Mouse (Mus musculus) heart, postnatal 14 days (tissue): ENCODE measurements at regions not wholly inside any gene's neighbourhood (a gene's known extent, or its start where the extent isn't known, plus 50 kb on each side); places are given as distances from the start of the nearest gene placed in this dataset.

Source experiments
- DNase-seq, 2 experiments: peaks; one replicate each; pipeline ENCODE4 v3.0.0; 2021 to 2022
- intact Hi-C: fragments of 180-260 bp; cut with DNase I; formaldehyde crosslinking; loops from one replicate; pipeline ENCODE4 v1.15.1; 2025

GRCm38 (mm10) chr16:76232680-76233079, 140.9 kb downstream of the Nrip1 start:
- intact Hi-C loops = loop anchor here (5.0 kb wide), 1 partner anchor 50 kb away; no protein-coding TSS in a partner anchor
- DNase-seq = no peak

DNA sequence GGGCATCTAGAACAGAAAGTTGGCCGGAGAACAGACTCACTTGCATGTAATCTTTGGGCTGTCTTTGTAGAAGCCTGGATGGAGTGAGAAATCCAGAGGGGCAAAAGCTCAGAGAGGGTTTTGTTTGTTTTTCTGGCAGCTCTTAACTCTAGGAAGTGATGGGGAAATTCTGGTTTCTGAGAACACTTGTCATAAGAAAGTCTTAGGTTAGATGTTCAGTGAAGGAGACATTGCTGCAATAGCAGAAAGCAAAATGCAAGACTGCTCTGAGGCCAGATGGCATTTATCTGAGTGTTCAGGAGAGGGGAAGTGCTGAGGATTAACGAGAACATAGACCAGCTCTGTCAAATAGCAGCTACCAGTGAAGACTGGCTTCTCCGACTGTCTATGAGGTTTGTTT, 141.5 kb downstream of the Nrip1 start:
- no peak for DNase-seq
- intact Hi-C loops = loop anchor here (5.0 kb wide), 1 partner anchor 50 kb away; no protein-coding TSS in a partner anchor

DNA sequence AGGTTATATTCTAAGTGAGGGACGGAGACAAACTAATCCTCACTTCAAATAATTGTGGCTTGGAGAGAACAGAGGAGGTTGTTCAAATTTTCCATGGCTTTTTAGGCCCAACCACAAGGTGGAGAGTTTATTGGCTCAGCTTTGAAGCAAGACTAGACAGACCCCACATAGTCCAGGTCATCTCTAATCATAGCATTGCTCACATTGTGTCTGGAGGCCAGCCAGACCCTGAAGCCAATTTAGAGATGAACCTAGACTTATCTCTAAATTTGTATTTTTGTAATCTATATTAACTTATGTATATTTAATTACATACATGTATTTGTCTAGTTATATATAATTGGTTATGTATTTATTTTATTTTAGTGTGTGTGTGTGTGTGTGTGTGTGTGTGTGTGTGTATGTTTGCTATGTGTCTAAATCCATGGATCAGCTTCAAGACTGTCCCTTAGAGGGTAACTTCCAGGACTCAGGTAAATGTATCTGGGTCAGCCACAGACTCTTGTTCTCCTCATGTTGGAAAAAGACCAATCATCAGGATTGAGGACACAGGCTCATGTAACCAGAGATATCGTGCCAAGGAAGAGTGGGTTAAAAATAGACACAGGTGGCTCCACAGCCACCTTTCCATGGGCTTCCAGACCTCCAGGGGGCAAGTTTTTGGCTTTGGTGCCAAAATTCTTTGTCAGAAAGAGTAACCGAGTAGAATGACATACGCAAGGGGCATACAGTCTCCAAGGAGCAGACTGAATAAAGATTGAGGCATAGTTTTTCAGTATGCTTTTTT, 142.9 kb downstream of the Nrip1 start:
- DNase-seq = no peak
- intact Hi-C loops = loop anchor here (5.0 kb wide), 1 partner anchor 52 kb away; no protein-coding TSS in a partner anchor

GRCm38 (mm10) chr16:76228451-76228850, 145.2 kb downstream of the Nrip1 start:
- intact Hi-C loops = no loop called here
- DNase-seq = no peak

GRCm38 (mm10) chr16:76226446-76226845, 147.2 kb downstream of the Nrip1 start:
- intact Hi-C loops = no loop called here
- peak in 1 of 2 experiments; percentile 16 for DNase-seq

DNA sequence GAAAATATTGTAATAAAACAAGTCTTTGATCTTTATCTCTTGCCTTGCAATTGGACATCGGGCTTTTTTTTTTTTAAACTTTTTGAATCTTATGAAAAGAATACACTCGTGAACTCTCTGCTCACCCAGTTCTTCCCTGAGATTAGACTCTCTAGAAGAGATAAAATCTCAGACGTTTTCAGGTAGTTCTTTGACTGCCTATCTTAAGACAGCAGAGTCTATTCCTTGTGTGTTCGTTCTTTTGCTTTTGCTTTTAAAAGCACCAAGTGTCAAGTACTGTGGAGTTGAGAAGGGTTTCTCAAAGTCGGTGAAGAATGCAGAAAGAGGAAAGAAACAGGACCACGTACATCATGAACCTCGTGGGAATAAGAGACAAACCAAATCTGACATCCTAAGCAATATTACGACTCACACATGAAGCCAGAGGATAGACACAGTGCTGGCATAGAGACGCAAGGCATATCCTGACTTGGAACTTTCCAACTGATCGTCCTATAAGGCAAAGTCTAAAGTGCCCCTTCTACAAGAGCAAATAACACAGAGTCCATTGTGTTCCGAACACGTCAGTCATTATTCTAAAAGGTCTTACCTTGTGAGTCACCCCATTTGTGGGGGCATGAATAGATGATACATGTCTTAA, 147.9 kb downstream of the Nrip1 start:
- DNase-seq = no peak
- intact Hi-C loops = no loop called here

DNA sequence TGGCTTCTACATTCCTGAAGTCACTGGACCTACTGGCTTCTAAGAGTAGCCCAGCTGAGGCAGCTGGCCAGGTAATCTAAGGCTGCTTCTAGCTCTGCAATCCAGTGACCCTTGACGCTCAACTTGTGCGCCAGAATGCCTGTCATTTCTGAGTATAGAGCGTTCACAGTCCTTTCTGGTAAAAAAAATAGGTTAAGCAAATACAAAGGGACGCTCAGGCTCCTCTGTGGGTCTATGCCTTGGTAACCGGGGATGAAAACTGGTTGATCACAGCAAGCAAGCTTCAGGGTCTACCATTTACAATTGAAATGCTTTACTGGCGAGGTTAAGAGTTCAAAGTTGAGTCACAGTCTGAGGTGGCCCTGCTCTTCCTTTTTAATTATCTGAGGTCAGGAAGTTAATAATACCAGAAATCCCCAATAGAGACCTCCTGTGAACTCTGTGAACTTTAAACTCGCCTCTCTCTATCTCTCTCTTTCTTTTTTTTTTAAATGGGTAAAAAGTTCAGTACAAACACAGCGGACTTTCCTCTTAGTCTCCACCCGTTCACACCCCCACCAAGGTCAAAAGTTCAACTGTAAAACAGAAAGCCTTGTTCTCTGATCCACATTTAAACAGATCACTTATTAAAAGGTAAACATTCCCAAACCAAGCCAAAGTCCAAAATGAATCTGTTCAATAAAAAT, 148.6 kb downstream of the Nrip1 start:
- intact Hi-C loops = no loop called here
- no peak for DNase-seq

- no peak for DNase-seq
- intact Hi-C loops = no loop called here
These were observed 149.9 kb downstream of the Nrip1 start for GRCm38 (mm10) chr16:76223716-76224115.

GRCm38 (mm10) chr16:76222960-76223359, 150.7 kb downstream of the Nrip1 start:
- DNase-seq = no peak
- intact Hi-C loops = no loop called here

DNA sequence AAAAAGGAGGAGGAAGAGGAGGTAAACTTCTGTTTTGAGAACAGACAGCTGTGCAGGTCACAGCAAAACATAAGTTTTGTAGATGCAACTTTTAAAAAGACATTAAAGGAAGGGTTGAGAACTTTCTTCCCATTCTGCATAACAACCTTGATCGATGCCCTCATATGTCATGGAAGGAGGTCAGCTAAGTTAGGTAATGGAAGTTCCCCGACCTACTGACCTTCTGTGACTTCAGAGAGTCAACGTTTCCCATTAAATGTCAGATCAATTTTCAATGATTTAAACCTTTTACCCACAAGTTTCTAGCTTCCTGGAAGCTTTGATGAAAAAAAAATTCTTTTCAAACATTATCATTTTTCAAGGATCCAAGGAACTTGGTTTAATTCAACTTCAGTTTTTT, 153.2 kb downstream of the Nrip1 start:
- DNase-seq = no peak
- intact Hi-C loops = no loop called here

DNA sequence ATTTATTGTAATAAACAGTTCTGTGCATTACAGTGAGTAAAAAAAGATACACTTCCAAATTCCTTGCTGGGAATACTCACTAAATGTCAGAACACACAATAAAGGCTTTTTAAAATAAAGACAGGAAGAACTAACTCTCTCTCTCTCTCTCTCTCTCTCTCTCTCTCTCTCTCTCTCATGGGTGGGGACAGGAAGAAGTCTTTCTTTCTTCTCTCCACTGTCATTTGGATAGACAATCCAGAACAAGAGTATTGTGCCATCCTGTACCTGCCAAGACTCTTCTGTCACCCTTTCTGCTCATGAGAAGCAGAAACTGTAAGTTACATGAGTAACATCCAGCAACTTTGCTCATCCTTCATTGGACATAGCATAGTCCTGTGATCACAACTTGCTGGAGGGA, 154.4 kb downstream of the Nrip1 start:
- no peak for DNase-seq
- intact Hi-C loops = no loop called here

GRCm38 (mm10) chr16:76218310-76219170, 155.1 kb downstream of the Nrip1 start:
- no peak for DNase-seq
- intact Hi-C loops = no loop called here

GRCm38 (mm10) chr16:76216184-76216583, 157.4 kb downstream of the Nrip1 start:
- DNase-seq = no peak
- intact Hi-C loops = no loop called here

DNA sequence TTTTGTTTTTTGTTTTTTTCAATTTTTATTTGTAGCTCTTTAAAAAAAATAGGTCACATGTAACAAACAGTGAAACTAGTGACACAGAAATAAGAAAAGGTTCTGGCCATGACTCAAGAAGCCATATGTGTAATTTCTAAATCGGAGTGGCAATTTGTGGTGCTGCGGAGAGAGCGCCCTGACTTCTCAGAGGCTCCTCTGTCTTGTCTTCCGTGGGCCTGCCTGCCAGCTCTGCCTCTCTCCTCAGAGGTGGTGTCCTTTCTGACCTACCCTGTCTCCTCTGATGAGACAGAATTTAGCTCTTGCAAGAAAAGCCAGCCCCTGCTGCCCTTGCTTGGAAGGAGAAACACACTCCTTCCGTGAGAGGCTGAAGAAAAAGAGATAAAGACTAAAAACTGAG, 158.1 kb downstream of the Nrip1 start:
- intact Hi-C loops = no loop called here
- no peak for DNase-seq

DNA sequence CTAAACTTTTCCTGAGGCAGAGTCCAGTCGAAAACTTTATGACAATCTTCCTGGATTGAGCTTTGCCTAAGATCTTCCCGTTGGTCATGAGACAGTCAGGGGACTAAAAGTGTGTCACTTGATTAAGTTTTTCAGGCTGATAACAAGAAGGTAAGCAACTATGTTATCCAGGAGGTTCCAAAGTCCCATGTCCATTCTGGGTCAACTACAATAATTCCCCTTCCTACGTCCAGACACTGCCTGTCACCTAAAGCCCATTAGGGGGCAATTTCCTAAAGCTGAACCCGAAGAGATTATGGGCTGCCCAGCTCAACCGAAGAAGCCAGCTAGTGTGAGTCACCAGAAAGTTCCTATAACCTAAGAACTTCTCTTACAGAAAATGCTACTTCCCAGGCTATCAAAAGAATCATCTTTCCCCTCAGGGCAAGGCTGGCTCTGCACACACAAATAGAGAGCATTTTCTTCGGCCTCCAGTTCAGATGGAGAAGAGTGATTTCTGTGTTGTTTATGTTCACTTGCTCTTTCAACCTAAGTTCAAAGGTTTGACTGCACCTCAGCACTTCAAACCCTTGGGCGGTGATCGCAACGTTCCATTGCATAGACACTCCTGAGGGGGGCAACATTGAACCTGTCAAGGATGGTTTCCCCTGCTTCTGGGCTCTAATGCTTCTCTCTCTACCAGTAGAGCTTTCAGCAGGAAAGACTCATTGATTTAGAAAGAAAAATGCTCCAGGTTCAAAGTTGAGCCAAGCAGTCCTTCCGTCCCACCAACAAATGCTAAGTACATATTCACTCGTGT, 171.7 kb downstream of the Nrip1 start:
- peak; percentile 40 to 50 for DNase-seq

GRCm38 (mm10) chr16:76200801-76201728, 172.6 kb downstream of the Nrip1 start:
- no peak for DNase-seq
- intact Hi-C loops = loop anchor here (5.0 to 10.0 kb wide), 5 partner anchors 434 to 696 kb away; partner anchors contain the start of gene Hspa13

More for the DNA sequence above, 171.7 kb downstream of the Nrip1 start:
- intact Hi-C loops = loop anchor here (2.0 to 10.0 kb wide), 6 partner anchors 169 to 695 kb away; partner anchors contain the start of gene Hspa13

DNA sequence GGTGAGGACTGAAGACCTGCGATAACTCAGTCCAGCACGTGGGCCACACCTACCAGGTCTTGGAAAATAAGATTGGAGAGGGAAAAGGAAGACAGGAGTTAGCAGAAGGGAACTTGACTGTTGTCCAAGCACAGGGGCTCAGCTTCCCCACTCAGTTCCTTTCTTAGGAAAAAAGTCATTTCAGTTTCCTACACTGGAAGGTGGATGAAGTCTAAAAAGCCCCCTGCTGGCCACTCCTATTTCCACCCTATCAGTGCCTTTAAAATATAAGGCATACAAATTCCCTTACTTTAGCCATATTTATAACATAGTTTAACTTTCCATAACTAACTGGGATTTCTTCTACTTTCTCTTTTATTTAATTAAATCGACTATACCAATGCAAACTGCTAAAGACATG, 173.4 kb downstream of the Nrip1 start:
- intact Hi-C loops = loop anchor here (5.0 to 10.0 kb wide), 5 partner anchors 433 to 697 kb away; partner anchors contain the start of gene Hspa13
- peak; percentile 25 to 50 for DNase-seq

- no peak for DNase-seq
- intact Hi-C loops = no loop called here
These were observed 174.6 kb downstream of the Nrip1 start for GRCm38 (mm10) chr16:76199006-76199405.
